Mouse (Mus musculus): ENCODE measurements around the gene Gm3327.
"Not testable (repeated sequence)": the region's sequence is repeated elsewhere in the genome, so short reads cannot be mapped to it uniquely, and the experiment has no call there.

The Gm3327 gene

GRCm38 (mm10) chr14:44123551-44123950, at the start of gene Gm3327:
Gm3327 (plus strand) TSS chr14:44123851.
- not testable (repeated sequence) for DNase-seq (ENCODE audit: low spot score)

GRCm38 (mm10) chr14:44077785-44078341, 45.8 kb upstream of the Gm3327 start:
- peak; percentile 26 for DNase-seq (ENCODE audit: low spot score)

GRCm38 (mm10) chr14:44086588-44086987, 37.1 kb upstream of the Gm3327 start:
- DNase-seq (ENCODE audit: low spot score) = not testable (repeated sequence)

- not testable (repeated sequence) for DNase-seq (ENCODE audit: low spot score)
These were observed 36.1 kb upstream of the Gm3327 start for GRCm38 (mm10) chr14:44087535-44087934.

DNA sequence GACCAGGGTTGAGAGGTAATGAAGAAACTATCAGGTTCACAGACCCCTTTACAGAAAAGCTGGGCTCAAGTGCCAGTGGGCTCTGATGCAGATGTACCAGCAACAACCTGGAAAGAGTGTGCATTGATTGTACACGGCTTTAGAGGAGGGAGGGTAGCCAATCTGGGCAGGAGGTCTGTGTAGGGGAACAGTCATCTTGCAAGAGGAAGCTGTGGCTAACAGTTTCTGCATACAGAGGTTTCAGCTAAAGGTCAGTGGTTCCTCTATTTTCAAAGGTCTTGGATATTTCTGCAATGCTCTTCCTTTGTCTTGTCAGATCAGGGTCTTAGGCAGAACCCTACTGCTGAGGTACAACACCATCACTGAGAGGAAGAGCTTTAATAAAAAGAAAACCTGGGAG, 32.1 kb upstream of the Gm3327 start:
- not testable (repeated sequence) for DNase-seq (ENCODE audit: low spot score)

- not testable (repeated sequence) for DNase-seq (ENCODE audit: low spot score)
These were observed 29.2 kb upstream of the Gm3327 start for GRCm38 (mm10) chr14:44094445-44094844.

GRCm38 (mm10) chr14:44100030-44100429, 23.6 kb upstream of the Gm3327 start:
- DNase-seq (ENCODE audit: low spot score) = not testable (repeated sequence)

GRCm38 (mm10) chr14:44102354-44102753, 21.3 kb upstream of the Gm3327 start, which contains the start of gene Ear2:
Ear2 (plus strand) TSS chr14:44102654.
- not testable (repeated sequence) for DNase-seq (ENCODE audit: low spot score)

GRCm38 (mm10) chr14:44110981-44111380, 12.7 kb upstream of the Gm3327 start:
- DNase-seq (ENCODE audit: low spot score) = no peak

Measured in lung, postnatal 25 days (tissue).